In the genomic region with DNA sequence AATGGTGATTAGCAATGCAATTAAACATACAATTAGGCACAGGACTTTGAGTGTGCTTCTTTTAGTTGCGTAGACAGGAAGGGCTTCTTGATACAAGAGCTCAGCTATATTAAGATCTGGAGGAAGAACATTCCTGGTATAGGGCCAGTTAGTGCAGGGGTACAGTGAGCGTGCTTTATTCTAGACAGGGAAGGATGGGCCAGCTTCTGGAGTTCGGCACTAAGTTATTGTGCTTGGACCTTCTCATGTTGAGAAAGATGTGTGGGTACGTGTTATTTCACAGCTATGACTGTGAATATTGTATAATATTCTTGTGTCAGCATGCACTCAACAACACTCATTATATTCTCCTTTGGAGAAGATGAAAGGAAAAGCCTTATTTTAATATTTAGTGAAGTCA, we compare ENCODE assay signal across 27 mouse cellular contexts.
"Had no signal": no experiment of that assay in that cellular context is flagged by ENCODE, and none has a peak within 500 bp of the region (broad histone marks: within the 10 kb centered on the region; RNA-seq: fewer than 3 reads in every experiment).

No protein-coding gene starts in this region.

- H3K4me3 ChIP-seq: gastrocnemius, adult 2 months; heart, embryonic 10.5 days; heart, embryonic 12.5 days; hindbrain, embryonic 10.5 days; hindbrain, embryonic 12.5 days; layer of hippocampus, adult 2 months; left cerebral cortex, adult 2 months; limb, embryonic 10.5 days; limb, embryonic 12.5 days; liver, embryonic 13.5 days; liver, embryonic 15.5 days had no signal

- H3K9me3 ChIP-seq: heart, embryonic 10.5 days; heart, embryonic 12.5 days; hindbrain, embryonic 10.5 days; hindbrain, embryonic 12.5 days; limb, embryonic 10.5 days; limb, embryonic 12.5 days; liver, embryonic 13.5 days; liver, embryonic 15.5 days had no signal

- H3K27me3 ChIP-seq: heart, embryonic 12.5 days; hindbrain, embryonic 12.5 days; limb, embryonic 12.5 days; liver, embryonic 13.5 days; liver, embryonic 15.5 days had no signal

- H3K4me1 ChIP-seq: hindbrain, embryonic 10.5 days; hindbrain, embryonic 12.5 days had no signal

- H3K4me2 ChIP-seq: heart, embryonic 12.5 days; hindbrain, embryonic 12.5 days; hindbrain, embryonic 14.5 days; limb, embryonic 12.5 days; liver, embryonic 11.5 days; liver, embryonic 13.5 days; liver, embryonic 15.5 days had no signal

- H3K9ac ChIP-seq: heart, embryonic 12.5 days; hindbrain, embryonic 12.5 days; hindbrain, embryonic 14.5 days; limb, embryonic 12.5 days; liver, embryonic 13.5 days; liver, embryonic 15.5 days had no signal

- H3K36me3 ChIP-seq: heart, embryonic 10.5 days; heart, embryonic 12.5 days; hindbrain, embryonic 10.5 days; hindbrain, embryonic 12.5 days; limb, embryonic 10.5 days; limb, embryonic 12.5 days; liver, embryonic 13.5 days; liver, embryonic 15.5 days had no signal

- DNase-seq: gastrocnemius, adult 2 months; gastrocnemius, postnatal 10 days; gastrocnemius, postnatal 25 days; heart, adult 18-20 months; heart, postnatal 14 days; heart, postnatal 4 days; kidney, adult 18-20 months; kidney, adult 8-10 months; kidney, postnatal 10 days; kidney, postnatal 25 days; kidney, postnatal 4 days; liver; liver, embryonic 13.5 days had no signal

- ATAC-seq: hindbrain, embryonic 16.5 days; inflammation-experienced regulatory T-cells, adult 6 months; intestine, postnatal 0 days had no signal

- H3K27ac ChIP-seq: gastrocnemius, adult 2 months; heart, embryonic 10.5 days; hindbrain, embryonic 10.5 days; hindbrain, embryonic 12.5 days; hindbrain, embryonic 14.5 days; layer of hippocampus, adult 2 months; left cerebral cortex, adult 2 months; limb, embryonic 10.5 days; limb, embryonic 12.5 days; liver, embryonic 13.5 days; liver, embryonic 15.5 days had no signal
